Mouse (Mus musculus) hindbrain, embryonic 14.5 days (tissue): ENCODE results near the gene Fbxl13. TPM values are rescaled to one million over a fixed set of nuclear protein-coding genes. Genes with fewer than 3 reads are reported as not detected.

Experiments
- ATAC-seq: fragments of 200-750 bp; cut with Nextera tagmentation; 2 replicates; pipeline ENCODE4 v1.8.0; 2017; ENCODE audit warnings: moderate number of reproducible peaks, mild to moderate bottlenecking, moderate TSS enrichment, moderate library complexity; ENCODE audit not compliant: low FRiP score
- DNase-seq: peaks from one replicate; pipeline ENCODE4 v3.0.0-alpha.2; 2015; ENCODE audit warnings: low spot score
- H3K27ac ChIP-seq: fragments of 300-500 bp; sonication (generic); 2 replicates; pipeline ENCODE4 v1.5.1; 2014; ENCODE audit warnings: mild to moderate bottlenecking, moderate library complexity
- H3K27me3 ChIP-seq: fragments of 300-500 bp; sonication (generic); 2 replicates; pipeline ENCODE4 v1.6.1; 2014; ENCODE audit warnings: mild to moderate bottlenecking, low read length, mixed read lengths; ENCODE audit not compliant: control insufficient read depth, insufficient read depth
- H3K36me3 ChIP-seq: fragments of 300-500 bp; sonication (generic); replicated peaks from 2 replicates; pipeline ENCODE4 v1.6.1; 2014; ENCODE audit not compliant: control insufficient read depth, insufficient read depth
- H3K4me1 ChIP-seq: fragments of 300-500 bp; sonication (generic); replicated peaks from 2 replicates; pipeline ENCODE4 v1.6.1; 2014; ENCODE audit warnings: antibody characterized with exemption, low read length, mixed read lengths; ENCODE audit not compliant: control insufficient read depth, insufficient read depth
- H3K4me2 ChIP-seq: fragments of 300-500 bp; sonication (generic); replicated peaks from 2 replicates; pipeline ENCODE4 v1.6.1; 2014; ENCODE audit warnings: mild to moderate bottlenecking, moderate library complexity
- H3K4me3 ChIP-seq: fragments of 300-500 bp; sonication (generic); replicated peaks from 2 replicates; pipeline ENCODE4 v1.5.1; 2014; ENCODE audit warnings: mild to moderate bottlenecking, low read length
- H3K9ac ChIP-seq: fragments of 300-500 bp; sonication (generic); 2 replicates; pipeline ENCODE4 v1.6.1; 2014
- H3K9me3 ChIP-seq: fragments of 300-500 bp; sonication (generic); 2 replicates; pipeline ENCODE4 v1.6.1; 2016; ENCODE audit warnings: low read length; ENCODE audit not compliant: control insufficient read depth
- WGBS: fragments of 180-500 bp; shearing (Covaris S2); extraction: QIAGEN DNeasy Blood & Tissue Kit; methylation state at CpG from one replicate; pipeline ENCODE4 v1.1.7; 2014; 5-methylcytosine and 5-hydroxymethylcytosine counted together
- polyA plus RNA-seq: library from polyadenylated mRNA; unstranded; fragments of >200 nt; fragmentation: Nextera tagmentation; extraction: Ambion mirVana; gene quantifications from 2 replicates; pipeline ENCODE4 v1.2.1, GENCODE M21; 2014

Gene Fbxl13
- polyA plus RNA-seq, 1 experiment from 2014 or later = 0.20 TPM

DNA sequence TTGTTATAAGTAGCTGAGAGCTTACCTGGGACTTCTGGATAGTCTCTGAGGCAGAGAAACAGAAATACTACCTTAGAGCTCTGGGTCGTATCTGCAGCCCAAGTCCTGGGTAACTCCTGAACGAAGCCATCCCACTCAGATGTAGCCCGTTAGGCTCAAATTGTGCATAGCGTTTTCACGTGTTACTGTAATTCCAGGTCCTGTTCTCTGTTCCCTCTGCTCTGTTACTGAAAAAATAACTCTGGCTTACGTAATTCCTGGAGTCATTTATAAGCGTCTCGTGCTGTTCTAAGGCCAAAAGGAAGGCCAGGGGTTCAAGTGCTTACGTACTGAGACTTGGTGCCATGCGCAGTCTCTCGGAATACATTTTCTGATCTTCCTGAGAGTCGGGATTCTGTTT is 177.3 kb downstream of the Fbxl13 start:
- H3K4me3 ChIP-seq = no peak overlapping the region
- no peak overlapping the region for H3K4me2 ChIP-seq
- ATAC-seq (no peak), DNase-seq (no peak)
- no peaks in the 10 kb centered on the region for H3K9me3 ChIP-seq
- no peaks in the 10 kb centered on the region for H3K27me3 ChIP-seq
- no peaks in the 10 kb centered on the region for H3K36me3 ChIP-seq
- H3K27ac ChIP-seq = no peak overlapping the region
- no peak overlapping the region for H3K9ac ChIP-seq
- WGBS = 92% methylated on average over 12 of the region's 12 CpGs
- H3K4me1 ChIP-seq = no peaks in the 10 kb centered on the region

DNA sequence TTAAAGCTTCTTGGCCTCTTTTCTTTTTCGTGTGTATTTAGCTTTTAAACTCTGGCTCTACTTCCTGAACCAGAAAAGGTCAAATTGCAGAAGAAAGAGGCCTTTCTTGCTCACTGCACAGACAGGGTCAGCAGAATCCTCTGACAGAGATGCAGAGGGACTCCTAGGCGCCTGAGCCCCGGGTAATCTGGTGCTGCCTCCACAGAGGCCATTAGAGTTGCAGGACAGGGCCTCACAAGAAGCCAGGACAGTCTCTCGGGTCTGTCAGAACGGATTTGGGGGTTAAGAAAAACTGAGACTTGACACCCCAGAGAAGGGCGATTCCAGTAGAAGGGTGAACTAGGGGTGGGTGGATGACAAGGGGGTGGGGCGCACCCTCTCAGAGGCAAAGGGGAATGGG is 178.0 kb downstream of the Fbxl13 start:
- DNase-seq (no peak), ATAC-seq (no peak)
- Histone ChIP-seq H3K9me3 (no peaks in the 10 kb centered on the region), H3K4me1 (no peaks in the 10 kb centered on the region), H3K27ac (no peak overlapping the region), H3K36me3 (no peaks in the 10 kb centered on the region), H3K27me3 (no peaks in the 10 kb centered on the region), H3K4me3 (no peak overlapping the region), H3K9ac (no peak overlapping the region), H3K4me2 (no peak overlapping the region)
- WGBS = 68% methylated on average over 7 of the region's 7 CpGs

DNA sequence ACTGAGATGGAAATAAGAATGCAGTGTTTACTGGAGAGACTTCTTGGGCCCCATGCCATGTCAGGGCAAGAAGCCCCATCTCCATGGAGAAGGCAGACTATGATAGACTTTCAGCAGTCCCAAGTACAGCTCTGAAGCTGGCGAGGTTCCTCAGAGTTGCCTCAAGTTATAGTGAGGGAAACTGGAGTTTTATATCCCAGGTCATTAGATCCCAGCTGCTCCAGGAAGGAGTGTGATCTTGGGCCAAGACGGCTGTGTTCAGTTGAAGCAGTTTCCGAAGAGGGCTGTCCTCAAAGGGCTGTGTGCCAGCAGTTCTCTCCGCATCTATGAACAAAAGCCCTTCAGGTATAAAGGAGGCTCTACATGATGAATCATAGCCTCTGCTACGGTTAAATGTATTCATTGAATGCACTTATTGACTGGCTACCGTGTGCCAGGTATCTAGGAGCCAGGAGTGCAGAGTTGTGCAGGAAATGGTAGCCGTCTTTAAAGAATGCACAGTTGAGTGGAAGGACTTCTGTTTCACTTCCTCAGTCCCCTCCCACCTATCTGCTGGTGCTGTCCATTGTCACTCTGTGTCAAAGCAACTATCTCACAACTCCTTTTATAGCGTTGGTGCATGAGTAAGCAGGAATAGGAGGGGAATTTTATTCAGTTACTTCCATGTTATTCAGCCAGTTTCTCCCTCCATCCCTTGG is 204.5 kb downstream of the Fbxl13 start:
- DNase-seq = no peak
- peak overlapping the region; percentile 9; the same call in 1 of the 2 replicates for H3K27ac ChIP-seq

DNA sequence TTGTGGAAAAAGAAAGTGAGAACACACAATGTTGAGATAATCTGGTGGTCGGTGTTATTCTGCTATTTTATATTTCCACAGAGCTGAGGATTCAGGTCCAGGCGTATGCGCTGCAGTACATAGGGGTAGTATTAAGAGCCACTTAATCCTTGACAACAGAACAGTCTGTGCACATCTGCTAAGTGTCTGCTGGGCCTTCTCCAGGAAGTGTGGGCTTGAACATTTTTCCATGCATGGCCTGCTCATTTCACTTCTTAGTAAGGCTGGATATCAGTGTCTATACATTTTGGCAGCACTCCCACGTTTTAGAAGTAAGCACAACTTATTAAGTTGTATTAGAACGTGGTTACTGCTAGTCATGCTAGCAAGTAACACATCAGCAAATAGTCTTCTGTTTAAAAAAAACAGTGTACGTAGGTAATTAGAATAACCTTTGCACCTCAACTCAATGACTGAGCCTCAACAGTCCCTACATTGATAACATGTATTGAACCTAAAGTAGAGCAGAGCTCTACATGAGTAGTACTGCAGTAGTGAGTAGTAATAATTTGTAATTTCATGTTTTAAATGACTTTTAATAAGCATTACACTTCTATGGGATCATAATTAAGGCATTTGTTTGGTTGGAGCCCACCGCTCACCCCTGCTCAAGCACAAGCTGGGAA is 205.9 kb downstream of the Fbxl13 start:
- Histone ChIP-seq H3K27ac (no peak overlapping the region), H3K36me3 (no peaks in the 10 kb centered on the region), H3K9me3 (no peaks in the 10 kb centered on the region), H3K27me3 (no peaks in the 10 kb centered on the region), H3K4me2 (no peak overlapping the region), H3K9ac (no peak overlapping the region), H3K4me1 (no peaks in the 10 kb centered on the region), H3K4me3 (no peak overlapping the region)
- DNase-seq (no peak), ATAC-seq (no peak)
- WGBS = 92% methylated on average over 7 of the region's 7 CpGs

More for the DNA sequence above, 204.5 kb downstream of the Fbxl13 start:
- no peak overlapping the region for H3K4me2 ChIP-seq
- 57% methylated on average over 8 of the region's 8 CpGs for WGBS
- H3K36me3 ChIP-seq = no peaks in the 10 kb centered on the region
- peak; percentile 61; the same call in 1 of the 2 replicates for ATAC-seq
- H3K4me3 ChIP-seq = no peak overlapping the region
- no peaks in the 10 kb centered on the region for H3K27me3 ChIP-seq
- no peaks in the 10 kb centered on the region for H3K9me3 ChIP-seq
- no peak overlapping the region for H3K9ac ChIP-seq
- no peaks in the 10 kb centered on the region for H3K4me1 ChIP-seq

DNA sequence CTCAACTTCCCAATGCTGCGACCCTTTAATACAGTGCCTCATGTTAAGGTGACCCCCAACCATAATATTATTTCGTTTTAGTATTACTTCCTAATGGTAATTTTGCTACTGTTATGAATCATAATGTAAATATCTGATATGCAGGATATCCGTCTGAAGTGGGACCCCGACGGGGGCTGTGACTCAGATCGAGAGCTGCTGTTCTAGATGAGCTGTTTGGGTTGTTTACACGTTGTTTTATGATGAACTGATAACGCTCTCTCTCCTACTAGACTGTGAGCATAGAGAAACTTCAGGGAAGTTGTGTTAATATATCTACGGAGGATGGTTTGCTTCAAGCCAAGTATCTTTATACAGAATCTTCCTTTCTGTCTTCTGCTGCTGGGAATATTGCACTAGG is 207.0 kb downstream of the Fbxl13 start:
- no peak overlapping the region for H3K4me2 ChIP-seq
- ATAC-seq (no peak), DNase-seq (no peak)
- no peaks in the 10 kb centered on the region for H3K36me3 ChIP-seq
- H3K9me3 ChIP-seq = no peaks in the 10 kb centered on the region
- no peak overlapping the region for H3K9ac ChIP-seq
- WGBS = 94% methylated on average over 9 of the region's 9 CpGs
- no peak overlapping the region for H3K27ac ChIP-seq
- H3K4me3 ChIP-seq = no peak overlapping the region
- no peaks in the 10 kb centered on the region for H3K4me1 ChIP-seq
- no peaks in the 10 kb centered on the region for H3K27me3 ChIP-seq

DNA sequence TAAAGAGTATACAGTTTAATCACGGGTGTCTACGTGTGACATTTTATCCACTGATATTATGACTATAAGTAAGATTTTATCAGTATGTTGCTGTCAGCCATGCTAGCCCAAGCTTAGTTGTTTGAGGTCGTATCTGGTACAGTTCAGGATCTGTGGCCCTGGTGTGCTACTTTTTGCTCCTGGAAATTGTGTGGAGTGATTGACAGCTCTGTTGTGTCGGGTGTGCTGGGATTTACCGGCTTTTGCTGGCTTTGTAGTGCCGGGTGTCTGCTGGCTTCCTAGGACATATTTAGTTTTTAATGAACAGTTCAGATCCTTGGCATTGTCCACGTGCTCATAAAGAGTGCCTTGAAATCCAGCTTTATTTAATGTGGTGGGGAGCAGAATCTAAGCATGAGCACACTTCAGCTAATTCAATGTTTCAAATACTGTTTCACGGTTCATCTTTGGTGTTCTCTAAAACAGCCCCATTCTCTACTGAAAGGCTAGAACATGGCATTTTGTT is 208.9 kb downstream of the Fbxl13 start:
- ATAC-seq = no peak

DNA sequence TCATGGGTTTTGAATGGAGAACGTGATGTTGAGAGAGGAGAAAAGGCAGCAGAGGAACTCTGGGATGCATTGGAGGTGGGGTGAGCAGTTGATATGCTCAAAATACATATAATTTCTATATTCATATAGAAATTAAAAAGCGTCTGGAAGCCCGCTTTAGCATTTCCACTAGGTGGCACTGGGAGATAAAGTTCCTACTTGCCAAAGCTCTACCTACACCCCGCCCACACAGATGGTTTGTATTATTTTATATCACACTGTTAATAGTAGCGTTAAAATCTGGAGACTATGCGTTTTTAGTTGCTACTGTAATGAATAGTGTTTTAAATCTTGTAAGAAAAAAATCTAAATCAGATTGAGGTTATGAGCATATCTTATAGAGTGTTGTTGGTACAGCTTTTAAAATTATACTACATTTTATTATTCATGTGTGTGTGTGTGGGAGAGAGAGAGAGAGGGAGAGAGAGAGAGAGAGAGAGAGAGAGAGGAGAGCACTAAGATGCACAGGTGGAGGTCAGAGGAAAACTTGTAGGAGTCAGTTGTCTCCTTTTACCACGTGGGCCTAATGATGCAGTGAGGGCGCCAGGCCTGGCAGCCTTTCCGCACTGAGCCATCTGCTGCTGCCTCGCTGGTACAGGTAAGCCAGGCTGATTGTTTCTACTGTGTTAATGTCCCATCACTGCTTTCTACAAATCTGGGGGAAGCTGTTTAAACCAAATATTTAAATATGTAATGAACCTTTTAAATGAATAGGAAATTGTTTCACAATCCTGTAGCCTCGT is 211.1 kb downstream of the Fbxl13 start:
- H3K4me3 ChIP-seq = no peak overlapping the region
- no peaks in the 10 kb centered on the region for H3K36me3 ChIP-seq
- no peak overlapping the region for H3K4me2 ChIP-seq
- no peaks in the 10 kb centered on the region for H3K9me3 ChIP-seq
- H3K4me1 ChIP-seq = no peaks in the 10 kb centered on the region
- no peak overlapping the region for H3K9ac ChIP-seq
- 77% methylated on average over 11 of the region's 11 CpGs for WGBS
- DNase-seq (peak; percentile 64), ATAC-seq (peak; percentile 57; the same call in 1 of the 2 replicates)
- H3K27ac ChIP-seq = no peak overlapping the region
- H3K27me3 ChIP-seq = no peaks in the 10 kb centered on the region

More for the DNA sequence above, 208.9 kb downstream of the Fbxl13 start:
- Histone ChIP-seq H3K9ac (no peak overlapping the region), H3K27me3 (no peaks in the 10 kb centered on the region), H3K4me2 (no peak overlapping the region), H3K9me3 (no peaks in the 10 kb centered on the region), H3K36me3 (no peaks in the 10 kb centered on the region), H3K4me1 (no peaks in the 10 kb centered on the region), H3K27ac (no peak overlapping the region), H3K4me3 (no peak overlapping the region)
- WGBS = 53% methylated on average over 8 of the region's 8 CpGs
- DNase-seq = no peak
